Mouse (Mus musculus) WW6 (cell line): ENCODE data around the gene Cdk17.
"Not testable (repeated sequence)": the region's sequence is repeated elsewhere in the genome, so short reads cannot be mapped to it uniquely, and the experiment has no call there.

ENCODE experiments used
- DNase-seq: peaks from one replicate; pipeline ENCODE4 v3.0.0-alpha.2; 2013; ENCODE audit warnings: low read depth, low spot score

Gene Cdk17

DNA sequence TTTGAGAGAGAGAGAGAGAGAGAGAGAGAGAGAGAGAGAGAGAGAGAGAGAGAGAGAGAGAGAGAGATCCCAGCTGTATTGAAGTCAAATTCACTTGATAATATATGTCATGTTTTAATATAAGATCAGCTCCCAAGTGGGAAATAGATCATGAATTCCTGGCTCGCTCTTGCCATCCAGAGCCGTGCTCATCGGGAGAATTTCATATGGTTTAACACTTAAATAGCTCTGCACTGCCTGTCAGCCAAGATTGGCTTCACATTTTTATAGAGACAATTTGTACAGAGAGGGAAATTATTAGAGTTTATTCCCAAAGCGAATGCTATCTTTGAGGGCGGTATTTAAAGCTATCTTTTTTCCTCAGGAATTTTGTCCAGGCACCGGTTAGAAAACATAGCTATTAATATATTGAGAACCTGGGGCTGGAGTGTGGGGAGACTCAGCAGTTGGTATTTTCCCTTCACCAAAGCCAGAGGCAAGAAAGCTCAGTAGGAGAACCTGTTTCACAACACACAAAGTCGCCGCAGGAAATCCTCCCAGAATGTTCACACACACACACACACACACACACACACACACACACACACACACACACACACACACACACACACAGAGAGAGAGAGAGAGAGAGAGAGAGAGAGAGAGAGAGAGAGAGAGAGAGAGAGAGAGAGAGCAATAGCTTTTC lies 17.9 kb upstream of the Cdk17 start:
- DNase-seq: no peak

DNA sequence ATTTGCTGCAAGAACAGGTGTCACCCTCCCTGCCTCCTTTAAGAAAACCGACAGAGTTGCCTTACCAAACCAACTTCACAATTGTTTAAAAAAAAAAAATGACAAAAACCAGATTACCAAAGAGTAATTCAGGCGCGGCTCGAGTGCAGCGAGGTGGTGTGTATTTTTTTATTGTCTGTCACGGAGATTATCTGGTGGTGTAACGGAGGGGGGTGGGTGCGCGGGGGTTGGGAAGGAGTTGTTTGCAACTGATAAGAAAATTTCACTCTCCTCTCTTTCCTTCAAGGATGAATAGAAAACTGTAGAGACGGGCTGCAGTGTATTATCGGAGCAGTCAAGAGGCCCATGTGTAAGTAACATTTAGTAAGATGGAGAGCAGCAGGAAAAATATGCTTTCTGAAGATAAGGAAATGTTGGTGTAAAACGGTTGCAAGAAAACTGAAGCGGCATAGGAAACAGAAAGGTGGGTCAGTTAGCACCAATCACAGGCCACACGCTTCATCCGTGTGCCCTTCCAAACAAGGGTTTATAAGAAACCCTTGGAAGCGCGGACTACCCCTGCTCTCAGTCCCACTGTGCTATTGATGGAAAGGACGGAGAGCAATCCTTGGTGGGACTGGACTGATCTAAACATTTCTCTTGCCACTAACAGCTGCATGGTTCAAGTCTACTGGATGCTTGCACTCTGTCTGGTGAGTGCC lies 17.2 kb upstream of the Cdk17 start:
- DNase-seq: no peak

GRCm38 (mm10) chr10:93143986-93144314 lies 16.7 kb upstream of the Cdk17 start:
- DNase-seq: no peak

DNA sequence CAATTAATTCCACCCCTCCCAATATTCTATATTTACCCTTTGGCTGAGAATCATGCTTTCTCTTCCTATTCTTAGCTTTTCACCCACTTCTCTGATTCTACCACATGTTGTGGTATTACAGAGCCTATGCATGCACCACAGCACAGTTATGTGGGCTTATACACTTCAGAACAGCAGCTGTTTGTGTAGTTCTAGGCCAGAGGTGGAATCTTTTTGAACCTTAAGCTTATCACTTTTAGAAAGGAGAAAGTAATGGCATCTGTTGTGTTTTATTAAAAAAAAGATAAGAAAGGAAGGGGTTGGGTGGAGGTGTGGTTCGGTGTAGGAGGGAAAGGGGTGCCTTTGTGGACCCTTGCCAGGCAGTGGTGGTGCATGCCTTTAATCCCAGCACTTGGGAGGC lies 16.1 kb upstream of the Cdk17 start:
- DNase-seq: no peak

- no peak for DNase-seq
Measured at GRCm38 (mm10) chr10:93145088-93145487, 15.6 kb upstream of the Cdk17 start.

GRCm38 (mm10) chr10:93146601-93147000 lies 14.1 kb upstream of the Cdk17 start:
- DNase-seq: no peak

DNA sequence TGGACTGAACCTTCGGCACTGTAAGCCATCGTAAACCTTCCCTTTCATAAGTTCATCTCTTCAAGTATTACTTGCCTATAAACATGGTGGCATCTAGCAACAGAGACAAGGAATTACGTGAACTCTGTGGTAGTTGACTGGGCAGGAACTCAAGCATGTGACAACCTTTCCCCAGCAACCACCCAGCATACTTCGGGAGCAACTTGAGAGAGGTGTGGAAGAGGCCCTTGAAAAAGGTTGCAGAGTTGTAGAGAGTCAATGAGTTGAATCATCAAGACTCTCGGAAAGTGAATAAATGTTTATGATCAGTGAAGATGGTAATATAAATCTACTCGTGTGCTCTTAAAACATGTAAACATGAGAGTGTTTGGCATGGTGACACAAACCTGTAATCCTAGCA lies 13.0 kb upstream of the Cdk17 start:
- DNase-seq: no peak

DNA sequence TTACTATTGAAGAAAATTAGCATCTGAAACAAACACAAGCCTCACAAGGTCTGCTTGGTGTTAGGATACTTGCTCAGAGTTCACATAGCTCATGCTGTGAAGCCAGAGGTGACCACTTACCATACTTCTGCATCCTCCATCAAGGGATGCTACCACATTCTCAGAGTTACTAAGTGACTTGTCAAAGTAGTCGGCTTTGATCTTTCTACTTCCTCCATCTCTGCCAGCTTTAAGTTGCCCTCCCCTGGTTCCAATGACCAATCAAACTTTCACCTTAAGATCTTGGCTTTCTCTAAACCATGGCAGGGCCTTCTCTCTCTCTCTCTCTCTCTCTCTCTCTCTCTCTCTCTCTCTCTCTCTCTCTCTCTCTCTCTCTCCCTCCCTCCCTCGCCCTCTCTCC lies 11.1 kb upstream of the Cdk17 start:
- DNase-seq: no peak

- no peak for DNase-seq
Measured at GRCm38 (mm10) chr10:93151775-93152174, 8.9 kb upstream of the Cdk17 start.

- no peak for DNase-seq
Measured at GRCm38 (mm10) chr10:93152698-93153097, 8.0 kb upstream of the Cdk17 start.

DNA sequence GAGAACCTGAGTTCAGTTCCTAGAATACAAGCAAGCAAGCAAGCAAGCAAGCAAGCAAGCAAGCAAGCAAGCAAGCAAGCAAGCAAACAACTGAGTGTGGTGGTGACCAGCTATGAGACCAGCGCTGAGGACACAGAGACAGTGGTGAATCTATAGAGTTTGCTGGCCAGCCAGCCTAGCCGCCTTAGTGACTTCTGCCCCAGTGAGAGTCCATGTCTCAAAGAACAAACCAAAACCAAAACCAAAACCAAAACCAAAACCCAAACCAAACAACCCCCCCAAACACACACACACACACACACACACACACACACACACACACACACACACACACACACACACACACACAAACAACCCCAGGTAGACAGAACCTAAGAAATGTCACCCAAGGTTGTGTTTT lies 7.3 kb upstream of the Cdk17 start:
- not testable (repeated sequence) for DNase-seq

DNA sequence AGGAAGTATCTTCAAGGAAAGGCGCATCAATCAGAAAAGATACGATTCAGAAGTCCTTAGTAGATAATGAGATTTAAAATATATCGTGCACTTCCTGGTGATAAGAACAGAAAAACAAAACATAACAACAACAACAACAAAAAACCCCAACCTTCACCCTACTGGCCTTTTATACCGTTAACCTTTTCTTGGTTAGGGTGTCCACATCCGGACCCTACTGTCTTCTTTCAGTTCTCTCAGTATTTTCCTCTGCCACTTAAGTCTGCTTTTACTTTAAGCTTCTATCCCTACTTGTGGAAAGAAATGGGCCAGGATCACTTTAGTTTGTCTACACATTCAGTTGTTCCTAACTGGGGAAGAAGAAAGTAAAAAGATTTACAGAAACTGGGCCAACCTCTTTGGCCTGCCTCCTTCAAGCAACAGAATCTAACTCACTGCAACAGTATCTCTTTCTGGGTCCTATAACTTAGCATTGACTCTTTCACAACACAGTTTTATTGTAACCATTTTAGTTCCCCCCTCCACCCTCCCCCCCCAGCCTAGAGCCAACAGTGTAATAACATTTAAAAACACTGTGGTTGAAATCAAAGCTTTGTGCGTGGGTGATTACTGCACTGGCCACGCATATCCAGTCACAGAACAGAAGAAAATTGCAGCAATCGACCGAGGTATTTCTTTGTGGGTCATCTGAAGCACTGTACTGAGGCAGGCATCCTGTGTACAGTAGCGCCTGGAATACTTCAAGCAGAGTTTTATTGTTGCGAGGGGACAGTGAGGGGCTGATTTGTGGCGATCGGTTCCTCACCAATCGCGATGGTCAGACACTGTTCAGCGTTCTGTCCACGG lies 801 bp upstream of the Cdk17 start:
- DNase-seq: no peak

DNA sequence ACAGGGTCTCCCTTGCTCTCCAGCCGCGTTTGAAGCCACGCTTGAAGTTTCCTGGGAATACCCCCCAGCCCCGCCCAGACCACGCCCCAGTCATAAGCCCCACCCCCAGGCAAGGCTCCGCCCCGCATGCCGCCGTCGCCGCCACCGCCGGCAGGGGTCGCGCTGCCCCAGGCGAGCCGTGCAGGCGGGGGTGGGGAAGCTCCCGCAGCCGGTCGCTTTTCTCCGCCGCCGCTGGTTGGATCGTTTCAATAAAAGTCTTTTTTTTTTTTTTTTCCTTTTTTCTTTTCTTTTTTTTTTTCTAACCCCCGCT lies 223 bp upstream of the Cdk17 start:
- DNase-seq: no peak

DNA sequence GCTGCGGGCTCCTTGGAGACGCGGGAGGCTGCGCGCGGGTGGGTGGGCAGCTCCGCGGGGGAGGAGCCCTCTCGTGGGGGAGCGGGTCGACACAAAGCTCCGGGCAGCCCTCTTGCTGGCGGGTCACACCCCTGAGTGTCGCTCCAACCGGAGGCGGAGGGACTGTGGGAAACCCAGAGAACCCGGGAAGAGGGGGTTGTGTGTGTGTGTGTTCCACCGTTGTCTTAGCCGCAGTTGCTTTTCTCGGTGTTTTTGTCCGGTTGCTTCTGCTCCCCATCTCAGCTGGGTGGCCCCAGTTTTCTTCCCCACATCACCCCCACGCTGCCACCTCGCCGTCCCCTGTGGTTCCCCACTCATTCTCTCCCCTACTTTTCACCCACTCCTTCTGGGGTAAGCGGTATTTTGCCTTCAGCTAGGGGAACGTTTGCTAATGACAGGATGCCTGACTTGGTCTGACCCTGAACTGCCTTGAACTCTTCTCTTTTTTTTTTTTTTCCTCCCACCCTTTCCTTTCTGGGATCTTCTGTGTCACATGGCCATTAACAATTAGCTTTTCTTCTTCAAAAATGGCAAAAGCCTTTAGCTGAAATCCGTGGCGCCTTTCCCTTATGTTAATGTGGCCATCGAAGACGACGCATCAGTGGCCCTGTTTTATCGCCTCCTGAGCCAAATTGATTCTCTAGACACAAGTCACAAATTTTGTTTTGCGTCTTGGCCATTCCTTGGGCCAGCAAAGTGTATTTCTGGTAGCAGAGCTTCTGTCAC lies 1.0 kb downstream of the Cdk17 start:
- DNase-seq: no peak

DNA sequence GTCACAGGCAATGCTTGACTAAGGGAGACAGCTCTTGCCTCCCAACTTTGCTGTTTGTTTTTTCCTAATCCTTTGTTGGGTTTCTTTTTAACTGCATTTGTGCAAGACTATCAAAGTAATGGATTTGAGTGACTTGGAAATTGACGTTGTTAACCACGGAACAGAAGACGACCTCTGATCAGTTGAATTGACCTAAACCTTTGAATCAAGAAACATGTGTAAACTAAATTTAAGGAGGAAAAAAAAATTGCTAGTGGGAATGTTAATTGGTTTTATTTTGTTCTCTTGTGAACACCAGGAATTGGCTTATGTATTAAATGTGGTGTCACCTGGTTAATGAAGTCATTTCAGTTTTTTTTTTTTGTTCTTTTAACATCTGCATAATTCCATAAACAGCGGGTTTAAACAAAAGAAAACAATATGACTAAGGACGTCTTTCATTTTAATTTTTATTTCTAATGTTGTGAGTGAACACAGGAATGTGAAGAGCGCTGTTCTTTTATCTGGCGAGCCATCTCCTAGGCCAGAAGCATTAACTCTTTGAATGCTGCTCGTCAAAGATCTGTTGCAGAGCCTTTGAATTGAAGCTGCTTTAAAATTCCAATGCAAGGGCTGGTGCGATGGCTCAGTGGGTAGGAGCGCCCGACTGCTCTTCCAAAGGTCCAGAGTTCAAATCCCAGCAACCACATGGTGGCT lies 1.7 kb downstream of the Cdk17 start:
- no peak for DNase-seq

DNA sequence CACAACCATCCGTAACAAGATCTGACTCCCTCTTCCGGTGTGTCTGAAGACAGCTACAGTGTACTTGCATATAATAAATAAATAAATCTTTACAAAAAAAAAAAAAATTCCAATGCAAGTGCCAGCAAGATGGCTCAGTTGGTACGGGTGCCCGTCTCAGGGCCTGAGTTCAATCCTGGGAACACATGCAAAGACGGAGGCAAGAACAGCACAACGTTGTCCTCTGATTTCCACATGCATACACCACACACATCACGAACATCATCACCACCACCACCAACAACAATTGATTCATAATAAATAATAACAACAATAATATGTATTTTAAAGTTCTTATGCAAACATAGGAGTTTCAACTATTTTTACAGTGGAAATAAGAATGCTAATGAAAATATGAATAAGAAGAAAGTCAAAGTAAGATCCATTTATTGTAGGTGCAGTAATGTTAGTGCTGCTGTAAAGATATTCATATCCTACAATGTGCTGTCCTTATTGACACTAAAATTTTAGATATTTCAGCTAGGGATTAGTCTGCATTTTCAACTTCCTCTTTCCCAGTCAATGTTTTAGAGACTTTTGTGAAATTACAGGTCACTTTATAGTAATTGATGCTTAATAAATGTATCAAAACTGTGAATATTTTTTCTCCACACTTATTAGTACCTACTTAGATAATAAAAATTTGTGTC lies 2.4 kb downstream of the Cdk17 start:
- no peak for DNase-seq

DNA sequence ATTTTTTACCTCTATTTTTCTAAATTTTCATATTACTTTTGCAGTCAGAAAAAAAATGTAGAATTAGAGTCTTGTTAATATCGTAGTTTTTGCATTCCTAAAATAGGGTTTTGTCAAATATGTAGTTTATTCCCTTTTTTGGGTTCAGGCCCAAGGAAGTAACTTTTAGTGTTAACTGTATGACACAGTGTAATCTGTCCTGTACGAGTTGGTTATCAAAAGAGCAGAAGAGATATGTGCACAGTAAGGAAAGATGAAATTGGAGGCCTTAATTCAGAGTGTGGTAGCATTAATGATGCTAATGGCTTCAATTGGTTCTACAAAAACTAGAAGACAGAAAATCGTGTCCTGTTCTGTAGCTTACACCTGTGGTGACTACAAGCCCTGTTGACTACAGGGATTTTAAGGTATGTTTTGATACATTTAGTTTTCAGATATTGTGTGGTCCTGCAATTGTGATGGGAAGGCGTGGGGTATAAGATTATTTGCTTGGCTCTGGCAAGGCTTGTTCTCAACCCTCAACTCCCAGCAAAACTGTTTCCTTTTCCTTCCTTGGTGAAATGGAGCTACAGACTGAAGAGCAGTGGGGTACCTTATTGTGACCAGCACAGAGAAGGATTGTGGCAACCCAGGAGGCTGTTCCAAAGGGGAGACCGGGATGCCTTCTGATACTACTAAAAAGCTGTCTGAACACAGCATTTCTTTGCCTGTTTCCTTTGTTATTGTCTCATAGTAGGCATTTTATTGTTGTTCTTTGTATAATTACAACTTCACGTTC lies 3.2 kb downstream of the Cdk17 start:
- DNase-seq: no peak

DNA sequence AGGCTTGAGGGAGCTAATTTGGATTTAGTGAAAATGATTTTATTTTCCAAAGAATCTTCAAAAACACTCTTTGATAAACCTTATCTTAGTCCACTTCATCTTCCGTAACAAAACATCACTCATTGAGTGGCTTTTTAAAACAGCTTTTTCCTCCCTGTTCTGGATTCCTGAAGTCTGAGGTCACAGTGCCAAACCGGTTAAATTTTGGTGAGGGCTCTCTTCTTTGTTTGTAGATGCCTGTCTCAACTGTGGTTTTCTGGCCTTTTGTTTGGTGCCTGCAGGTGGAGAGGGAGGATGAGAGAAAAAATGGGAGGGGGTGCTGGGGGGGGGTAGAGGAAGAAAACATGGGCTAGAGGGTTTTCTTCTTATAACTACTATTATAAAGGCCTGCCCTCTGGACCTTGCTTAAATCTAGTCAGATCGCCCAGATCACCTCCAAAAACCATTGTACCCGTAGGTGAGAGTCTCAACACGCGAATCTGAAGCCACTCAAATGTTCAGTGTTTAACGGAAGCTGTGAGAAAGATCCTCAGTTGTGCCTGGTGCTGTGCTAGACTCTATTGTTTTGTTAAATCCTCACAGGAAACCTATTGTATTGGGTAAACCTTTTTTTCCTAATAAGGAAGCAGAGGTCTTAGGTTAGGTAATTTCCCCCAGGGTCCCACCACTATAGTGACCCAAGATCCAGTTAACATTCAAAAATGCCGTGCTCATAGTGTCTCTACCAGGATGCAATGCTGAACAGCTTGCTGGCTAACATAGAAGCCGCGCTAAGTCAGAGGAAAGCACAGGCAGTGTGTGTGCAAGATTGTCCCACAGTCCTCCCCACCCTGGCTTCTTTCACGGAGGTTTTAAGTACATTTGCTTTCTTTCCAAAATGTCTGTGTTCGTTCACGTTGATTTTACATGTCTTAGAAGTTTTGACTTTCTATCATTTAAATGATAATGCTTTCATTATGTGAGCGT lies 5.0 kb downstream of the Cdk17 start:
- no peak for DNase-seq

GRCm38 (mm10) chr10:93166382-93166769 lies 5.7 kb downstream of the Cdk17 start:
- no peak for DNase-seq
